Mouse (Mus musculus): ENCODE measurements around the gene Kif1b. TPM values are rescaled to one million over a fixed set of nuclear protein-coding genes. Genes with fewer than 3 reads are reported as not detected.

Gene Kif1b
- polyA plus RNA-seq, 2 experiments, result 3.6 to 4.6 TPM

DNA sequence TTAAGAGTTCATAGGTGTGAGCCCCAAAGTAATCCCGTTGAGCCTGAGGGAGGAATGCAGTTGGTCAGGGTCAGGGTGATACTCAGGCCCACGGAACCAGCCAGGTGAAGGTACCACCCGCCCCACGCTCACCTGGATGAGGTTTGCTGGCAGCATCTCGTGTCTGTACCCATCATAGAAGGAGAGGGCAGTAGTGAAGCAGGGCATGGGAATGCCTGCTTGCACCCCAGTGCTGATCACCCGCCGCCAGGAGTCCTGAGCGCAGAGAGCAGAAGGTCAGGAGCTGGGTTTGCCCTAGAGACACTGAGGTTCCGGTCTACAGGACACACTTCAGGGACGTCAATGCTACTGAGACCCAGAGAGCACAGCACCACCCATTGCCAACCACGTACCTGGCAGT, 156.8 kb downstream of the Kif1b start:
- Histone ChIP-seq H3K9ac (replicated peaks) (no peak overlapping the region), H3K4me2 (ENCODE audit: low read depth) (no peak overlapping the region), H3K27me3 (ENCODE audit: control insufficient read depth, insufficient read depth, low read length) (no peaks in the 10 kb centered on the region), H3K9me3 (ENCODE audit: control insufficient read depth, low read length) (no peaks in the 10 kb centered on the region), H3K36me3 (replicated peaks; ENCODE audit: control insufficient read depth, insufficient read depth, low read depth) (peaks cover 36% of the 10 kb centered on the region), H3K4me1 (replicated peaks; ENCODE audit: control insufficient read depth in 2 of 2, insufficient read depth in 2 of 2, low read length in 1 of 2) (peaks cover 0 to 13% of the 10 kb centered on the region in 2 experiments; a peak in 2 of 4 replicates), H3K27ac (no peak overlapping the region), H3K4me3 (ENCODE audit: insufficient read depth in 1 of 2, low read depth in 2 of 2, low read length in 2 of 2) (no peak overlapping the region)
- WGBS (ENCODE audit: insufficient replicate concordance), result 79% methylated on average over 11 of the region's 11 CpGs
- DNase-seq (ENCODE audit: low read depth in 3 of 3, low spot score in 3 of 3) (no peak), ATAC-seq (ENCODE audit: insufficient read depth) (no peak)
- TF ChIP-seq CTCF (IDR thresholded peaks at IDR 0.05; ENCODE audit: low read depth), result no peak
- TF ChIP-seq EP300 (IDR thresholded peaks at IDR 0.05; ENCODE audit: low read depth), result no peak

DNA sequence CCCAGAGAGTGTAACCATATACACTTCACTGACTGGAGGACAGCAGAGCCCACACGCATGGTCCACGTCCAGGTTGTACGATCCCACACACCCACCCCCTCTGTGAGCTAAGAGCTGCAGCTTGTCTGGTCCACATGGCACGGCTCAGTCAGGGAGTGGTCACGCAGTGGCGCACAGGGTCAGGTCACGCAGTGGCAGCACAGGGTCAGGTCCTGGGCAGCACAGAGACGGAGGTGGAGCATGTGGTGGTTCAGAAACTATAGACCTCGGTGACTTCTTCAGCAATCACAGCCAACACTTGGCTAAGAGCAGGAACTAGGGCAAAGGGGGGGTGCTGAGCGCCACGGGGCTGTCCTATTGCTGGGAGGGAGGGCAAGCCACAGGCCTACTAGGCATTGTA, 157.2 kb downstream of the Kif1b start:
- peak; percentile 23; the same call in 1 of the 2 replicates for ATAC-seq (ENCODE audit: insufficient read depth)
- H3K27me3 ChIP-seq (ENCODE audit: control insufficient read depth, insufficient read depth, low read length), result no peaks in the 10 kb centered on the region

GRCm38 (mm10) chr4:149149611-149150010, 157.9 kb downstream of the Kif1b start:
- H3K4me1 ChIP-seq (replicated peaks; ENCODE audit: control insufficient read depth in 2 of 2, insufficient read depth in 2 of 2, low read length in 1 of 2), result peaks cover 0 to 13% of the 10 kb centered on the region in 2 experiments; a peak in 2 of 4 replicates
- H3K27ac ChIP-seq, result no peak overlapping the region
- no peak overlapping the region for H3K4me3 ChIP-seq (ENCODE audit: insufficient read depth in 1 of 2, low read depth in 2 of 2, low read length in 2 of 2)
- peaks cover 26% of the 10 kb centered on the region for H3K36me3 ChIP-seq (replicated peaks; ENCODE audit: control insufficient read depth, insufficient read depth, low read depth)
- H3K9me3 ChIP-seq (ENCODE audit: control insufficient read depth, low read length), result no peaks in the 10 kb centered on the region
- ATAC-seq (ENCODE audit: insufficient read depth) (peak; percentile 50), DNase-seq (ENCODE audit: low read depth in 3 of 3, low spot score in 3 of 3) (no peak)
- 67% methylated on average over 7 of the region's 7 CpGs for WGBS (ENCODE audit: insufficient replicate concordance)
- no peaks in the 10 kb centered on the region for H3K27me3 ChIP-seq (ENCODE audit: control insufficient read depth, insufficient read depth, low read length)
- TF ChIP-seq EP300 (IDR thresholded peaks at IDR 0.05; ENCODE audit: low read depth) (no peak), CTCF (IDR thresholded peaks at IDR 0.05; ENCODE audit: low read depth) (no peak)
- H3K4me2 ChIP-seq (ENCODE audit: low read depth), result no peak overlapping the region
- no peak overlapping the region for H3K9ac ChIP-seq (replicated peaks)

More for the DNA sequence above, 157.2 kb downstream of the Kif1b start:
- WGBS (ENCODE audit: insufficient replicate concordance), result 66% methylated on average over 11 of the region's 11 CpGs
- H3K27ac ChIP-seq, result no peak overlapping the region
- H3K9me3 ChIP-seq (ENCODE audit: control insufficient read depth, low read length), result no peaks in the 10 kb centered on the region
- no peak overlapping the region for H3K9ac ChIP-seq (replicated peaks)
- H3K4me2 ChIP-seq (ENCODE audit: low read depth), result no peak overlapping the region
- DNase-seq (ENCODE audit: low read depth in 3 of 3, low spot score in 3 of 3), result no peak
- peaks cover 32% of the 10 kb centered on the region for H3K36me3 ChIP-seq (replicated peaks; ENCODE audit: control insufficient read depth, insufficient read depth, low read depth)
- no peak overlapping the region for H3K4me3 ChIP-seq (ENCODE audit: insufficient read depth in 1 of 2, low read depth in 2 of 2, low read length in 2 of 2)
- H3K4me1 ChIP-seq (replicated peaks; ENCODE audit: control insufficient read depth in 2 of 2, insufficient read depth in 2 of 2, low read length in 1 of 2), result peaks cover 0 to 13% of the 10 kb centered on the region in 2 experiments; a peak in 2 of 4 replicates
- TF ChIP-seq CTCF (IDR thresholded peaks at IDR 0.05; ENCODE audit: low read depth) (no peak), EP300 (IDR thresholded peaks at IDR 0.05; ENCODE audit: low read depth) (no peak)

DNA sequence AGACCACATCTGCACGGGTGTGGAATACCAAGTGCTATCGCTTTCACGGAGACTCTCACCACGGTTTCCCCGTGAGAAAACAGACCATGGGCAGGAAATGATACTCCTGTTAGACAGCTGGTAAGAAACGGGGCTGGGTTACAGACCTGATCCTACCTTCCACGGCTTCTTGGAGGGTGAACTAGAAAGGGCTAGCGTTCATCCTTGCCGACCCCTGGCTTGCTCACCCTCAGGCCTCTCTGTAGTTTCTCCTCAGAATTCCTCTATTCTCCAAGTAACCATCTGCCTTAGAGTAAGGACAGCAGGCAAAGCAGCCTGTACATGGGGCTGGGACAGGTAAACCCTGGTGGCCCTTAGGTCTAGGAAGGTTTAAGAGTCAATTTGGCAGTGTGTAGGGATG, 158.3 kb downstream of the Kif1b start:
- DNase-seq (ENCODE audit: low read depth in 3 of 3, low spot score in 3 of 3) (no peak), ATAC-seq (ENCODE audit: insufficient read depth) (no peak)
- Histone ChIP-seq H3K4me3 (ENCODE audit: insufficient read depth in 1 of 2, low read depth in 2 of 2, low read length in 2 of 2) (no peak overlapping the region), H3K36me3 (replicated peaks; ENCODE audit: control insufficient read depth, insufficient read depth, low read depth) (peaks cover 25% of the 10 kb centered on the region), H3K27me3 (ENCODE audit: control insufficient read depth, insufficient read depth, low read length) (no peaks in the 10 kb centered on the region), H3K27ac (no peak overlapping the region), H3K9ac (replicated peaks) (no peak overlapping the region), H3K4me1 (replicated peaks; ENCODE audit: control insufficient read depth in 2 of 2, insufficient read depth in 2 of 2, low read length in 1 of 2) (peaks cover 0 to 13% of the 10 kb centered on the region in 2 experiments; a peak in 2 of 4 replicates), H3K4me2 (ENCODE audit: low read depth) (no peak overlapping the region), H3K9me3 (ENCODE audit: control insufficient read depth, low read length) (no peaks in the 10 kb centered on the region)
- 62% methylated on average over 9 of the region's 9 CpGs for WGBS (ENCODE audit: insufficient replicate concordance)
- TF ChIP-seq EP300 (IDR thresholded peaks at IDR 0.05; ENCODE audit: low read depth) (no peak), CTCF (IDR thresholded peaks at IDR 0.05; ENCODE audit: low read depth) (no peak)

DNA sequence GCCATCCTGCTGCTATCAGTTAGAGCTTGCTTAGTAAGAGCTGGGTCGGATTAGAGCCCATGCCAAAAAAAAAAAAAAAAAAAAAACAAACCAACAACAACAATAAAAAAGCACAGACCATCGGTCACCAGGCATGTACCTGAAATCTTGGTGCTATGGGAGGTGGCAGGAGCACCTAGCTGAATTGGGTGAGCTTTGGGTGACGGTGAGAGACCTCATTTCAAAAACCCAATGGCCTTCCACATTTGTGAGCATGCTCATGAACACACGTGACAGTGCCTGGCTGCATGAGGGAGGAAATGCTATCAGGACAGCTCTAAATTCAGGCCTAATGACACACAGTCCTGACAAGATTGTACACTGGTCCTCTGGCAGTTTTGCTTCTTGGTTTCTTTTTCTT, 159.4 kb downstream of the Kif1b start:
- H3K4me1 ChIP-seq (replicated peaks; ENCODE audit: control insufficient read depth in 2 of 2, insufficient read depth in 2 of 2, low read length in 1 of 2), result peaks cover 0 to 13% of the 10 kb centered on the region in 2 experiments; a peak in 2 of 4 replicates
- no peaks in the 10 kb centered on the region for H3K27me3 ChIP-seq (ENCODE audit: control insufficient read depth, insufficient read depth, low read length)
- no peak overlapping the region for H3K9ac ChIP-seq (replicated peaks)
- WGBS (ENCODE audit: insufficient replicate concordance), result 51% methylated on average over 4 of the region's 4 CpGs
- no peak overlapping the region for H3K27ac ChIP-seq
- H3K9me3 ChIP-seq (ENCODE audit: control insufficient read depth, low read length), result no peaks in the 10 kb centered on the region
- DNase-seq (ENCODE audit: low read depth in 3 of 3, low spot score in 3 of 3), result no peak
- no peak for TF ChIP-seq CTCF (IDR thresholded peaks at IDR 0.05; ENCODE audit: low read depth)
- no peak for TF ChIP-seq EP300 (IDR thresholded peaks at IDR 0.05; ENCODE audit: low read depth)
- ATAC-seq (ENCODE audit: insufficient read depth), result no peak
- H3K36me3 ChIP-seq (replicated peaks; ENCODE audit: control insufficient read depth, insufficient read depth, low read depth), result peaks cover 16% of the 10 kb centered on the region
- no peak overlapping the region for H3K4me2 ChIP-seq (ENCODE audit: low read depth)
- no peak overlapping the region for H3K4me3 ChIP-seq (ENCODE audit: insufficient read depth in 1 of 2, low read depth in 2 of 2, low read length in 2 of 2)

Measured in liver, embryonic 14.5 days (tissue).